Mouse (Mus musculus) erythroblast, embryonic 14.5 days (primary cell): ENCODE results near the gene Arap1. TPM values are rescaled to one million over a fixed set of nuclear protein-coding genes. Genes with fewer than 3 reads are reported as not detected.

Experiments used
- H3K27me3 ChIP-seq: 2 replicates; pipeline ENCODE4 v1.6.1; 2012; ENCODE audit warnings: inconsistent platforms; ENCODE audit not compliant: control insufficient read depth
- H3K36me3 ChIP-seq: 2 replicates; pipeline ENCODE4 v1.6.1; 2012; ENCODE audit warnings: mild to moderate bottlenecking, inconsistent platforms; ENCODE audit not compliant: control insufficient read depth
- H3K4me1 ChIP-seq: 2 replicates; pipeline ENCODE4 v1.6.1; 2012; ENCODE audit warnings: inconsistent platforms; ENCODE audit not compliant: control insufficient read depth
- H3K4me3 ChIP-seq: replicated peaks from 2 replicates; pipeline ENCODE3; 2012; ENCODE audit warnings: moderate library complexity, mild to moderate bottlenecking, inconsistent platforms
- H3K9me3 ChIP-seq: 2 replicates; pipeline ENCODE4 v1.6.1; 2012; ENCODE audit warnings: low read length, inconsistent platforms, mixed read lengths; ENCODE audit not compliant: control insufficient read depth
- GATA1 ChIP-seq: IDR thresholded peaks from 2 replicates; pipeline ENCODE4 v1.6.1; 2012; ENCODE audit warnings: low read length, inconsistent platforms, mixed read lengths
- TAL1 ChIP-seq: IDR thresholded peaks from 3 replicates; pipeline ENCODE4 v1.6.1; 2012; ENCODE audit warnings: low read length, inconsistent platforms, mixed read lengths
- polyA plus RNA-seq: library from polyadenylated mRNA; stranded (reverse); fragments of >175 nt; gene quantifications from 2 replicates; pipeline ENCODE4 v1.2.3, GENCODE M21; 2012

The Arap1 gene
- polyA plus RNA-seq, 1 experiment, result 1.1 TPM

- TF ChIP-seq TAL1 (no peak), GATA1 (no peak)
- Histone ChIP-seq H3K27me3 (peaks cover 7% of the 10 kb centered on the region), H3K4me1 (peaks cover 63% of the 10 kb centered on the region), H3K36me3 (peaks cover 53% of the 10 kb centered on the region), H3K4me3 (no peak overlapping the region), H3K9me3 (no peaks in the 10 kb centered on the region)
Measured at GRCm38 (mm10) chr7:101324142-101324962, 23.5 kb upstream of the Arap1 start.

GRCm38 (mm10) chr7:101326006-101326405 is 21.9 kb upstream of the Arap1 start:
- peaks cover 7% of the 10 kb centered on the region for H3K27me3 ChIP-seq
- no peak for TF ChIP-seq GATA1
- no peak for TF ChIP-seq TAL1
- peaks cover 68% of the 10 kb centered on the region for H3K36me3 ChIP-seq

GRCm38 (mm10) chr7:101327263-101327662 is 20.6 kb upstream of the Arap1 start:
- Histone ChIP-seq H3K36me3 (peaks cover 70% of the 10 kb centered on the region), H3K9me3 (no peaks in the 10 kb centered on the region), H3K4me1 (peaks cover 37% of the 10 kb centered on the region), H3K4me3 (no peak overlapping the region), H3K27me3 (no peaks in the 10 kb centered on the region; the same call in 1 of the 2 replicates)
- TF ChIP-seq TAL1 (no peak), GATA1 (no peak)

More at GRCm38 (mm10) chr7:101326006-101326405, 21.9 kb upstream of the Arap1 start:
- Histone ChIP-seq H3K4me1 (peaks cover 48% of the 10 kb centered on the region), H3K4me3 (no peak overlapping the region), H3K9me3 (no peaks in the 10 kb centered on the region)

GRCm38 (mm10) chr7:101327786-101328185 is 20.1 kb upstream of the Arap1 start:
- Histone ChIP-seq H3K4me1 (peaks cover 31% of the 10 kb centered on the region), H3K9me3 (no peaks in the 10 kb centered on the region), H3K4me3 (no peak overlapping the region), H3K27me3 (no peaks in the 10 kb centered on the region), H3K36me3 (peaks cover 69% of the 10 kb centered on the region)
- TF ChIP-seq GATA1 (no peak), TAL1 (no peak)

- no peak overlapping the region for H3K4me3 ChIP-seq
- H3K36me3 ChIP-seq, result peaks cover 71% of the 10 kb centered on the region
- no peaks in the 10 kb centered on the region for H3K9me3 ChIP-seq
- peaks cover 22% of the 10 kb centered on the region for H3K4me1 ChIP-seq
- no peaks in the 10 kb centered on the region for H3K27me3 ChIP-seq
- TF ChIP-seq GATA1, result no peak
- no peak for TF ChIP-seq TAL1
Measured at GRCm38 (mm10) chr7:101328621-101329158, 19.2 kb upstream of the Arap1 start.

GRCm38 (mm10) chr7:101329606-101330005 is 18.3 kb upstream of the Arap1 start:
- Histone ChIP-seq H3K36me3 (peaks cover 66% of the 10 kb centered on the region), H3K4me3 (no peak overlapping the region), H3K4me1 (peaks cover 14% of the 10 kb centered on the region; the same call in 1 of the 2 replicates), H3K27me3 (no peaks in the 10 kb centered on the region), H3K9me3 (no peaks in the 10 kb centered on the region)
- no peak for TF ChIP-seq GATA1
- TF ChIP-seq TAL1, result no peak

- H3K36me3 ChIP-seq, result peaks cover 63% of the 10 kb centered on the region
Measured at GRCm38 (mm10) chr7:101330074-101330840, 17.6 kb upstream of the Arap1 start.

GRCm38 (mm10) chr7:101330841-101331173 is 17.1 kb upstream of the Arap1 start:
- Histone ChIP-seq H3K4me3 (no peak overlapping the region), H3K27me3 (no peaks in the 10 kb centered on the region), H3K36me3 (peaks cover 59% of the 10 kb centered on the region), H3K9me3 (no peaks in the 10 kb centered on the region), H3K4me1 (peaks cover 19% of the 10 kb centered on the region)
- no peak for TF ChIP-seq GATA1
- no peak for TF ChIP-seq TAL1

More at GRCm38 (mm10) chr7:101330074-101330840, 17.6 kb upstream of the Arap1 start:
- H3K27me3 ChIP-seq, result no peaks in the 10 kb centered on the region
- peaks cover 15% of the 10 kb centered on the region for H3K4me1 ChIP-seq
- H3K9me3 ChIP-seq, result no peaks in the 10 kb centered on the region
- H3K4me3 ChIP-seq, result no peak overlapping the region
- TF ChIP-seq GATA1 (no peak), TAL1 (no peak)
